Mouse (Mus musculus): Measurements from ENCODE around the gene Dlgap1.

- no peak for TF ChIP-seq POLR2A (IDR thresholded peaks at IDR 0.05; ENCODE audit: insufficient read depth, low read depth, low read length)
- no peak for TF ChIP-seq CTCF (IDR thresholded peaks at IDR 0.05)
- no peak for TF ChIP-seq EP300 (IDR thresholded peaks at IDR 0.05; ENCODE audit: insufficient read depth, low read depth, low read length)
Observed at GRCm38 (mm10) chr17:70583042-70583441, 614.2 kb downstream of the Dlgap1 start.

Data from heart, adult 2 months (tissue).